Mouse (Mus musculus): ENCODE measurements around the gene Magoh. TPM values are rescaled to one million over a fixed set of nuclear protein-coding genes. Genes with fewer than 3 reads are reported as not detected.

Gene Magoh
- total RNA-seq, 1 experiment = 192 TPM

DNA sequence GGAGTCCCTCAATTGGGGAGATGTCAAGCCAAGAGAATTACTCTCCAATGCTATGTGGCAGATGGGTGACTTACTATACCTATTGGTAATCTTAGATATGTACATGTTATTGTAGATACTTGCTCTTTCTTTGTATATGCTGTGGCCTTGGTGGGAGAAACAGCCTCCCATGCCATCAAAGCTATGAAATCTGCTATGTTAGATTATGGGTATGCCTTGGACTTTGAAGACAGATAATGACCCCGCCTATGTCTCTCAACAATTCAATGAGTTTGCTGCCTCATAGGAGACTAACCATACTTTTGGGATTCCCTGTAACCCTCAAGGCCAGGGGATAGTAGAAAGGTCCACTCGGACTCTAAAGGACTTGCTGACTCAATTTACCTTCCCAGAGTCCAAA is 48.7 kb downstream of the Magoh start:
- Histone ChIP-seq H3K36me3 (ENCODE audit: control insufficient read depth, insufficient read depth, low read length, poor library complexity, severe bottlenecking) (no peaks in the 10 kb centered on the region), H3K9ac (ENCODE audit: insufficient read depth, low read depth, low read length, poor library complexity, severe bottlenecking) (no peak overlapping the region), H3K9me3 (ENCODE audit: control insufficient read depth, insufficient read depth, low read depth, low read length) (no peaks in the 10 kb centered on the region), H3K4me3 (ENCODE audit: insufficient read depth in 1 of 2, low read depth in 1 of 2, low read length in 2 of 2, poor library complexity in 1 of 2, severe bottlenecking in 1 of 2) (no peak overlapping the region), H3K27ac (ENCODE audit: insufficient read depth, low read depth, low read length, poor library complexity, severe bottlenecking) (no peak overlapping the region), H3K4me1 (ENCODE audit: control insufficient read depth in 2 of 2, insufficient read depth in 2 of 2, low read length in 2 of 2, poor library complexity in 1 of 2) (no peaks in the 10 kb centered on the region)
- TF ChIP-seq ZC3H11A (IDR thresholded peaks at IDR 0.05; ENCODE audit: borderline replicate concordance, low read depth, low read length) (no peak), HCFC1 (IDR thresholded peaks at IDR 0.05; ENCODE audit: borderline replicate concordance, insufficient read depth, low read length) (no peak), CHD2 (IDR thresholded peaks at IDR 0.05; ENCODE audit: low read depth, low read length) (no peak), ZNF384 (IDR thresholded peaks at IDR 0.05; ENCODE audit: low read depth, low read length) (no peak), MAFK (IDR thresholded peaks at IDR 0.05; ENCODE audit: insufficient read depth, low read depth, low read length) (no peak)
- in situ Hi-C loops (cut with MboI; ENCODE audit: low sequenced_read_pairs in 2 of 2, unreplicated experiment in 2 of 2) = no loop called here
- DNase-seq (ENCODE audit: low read depth, low spot score) = no peak

DNA sequence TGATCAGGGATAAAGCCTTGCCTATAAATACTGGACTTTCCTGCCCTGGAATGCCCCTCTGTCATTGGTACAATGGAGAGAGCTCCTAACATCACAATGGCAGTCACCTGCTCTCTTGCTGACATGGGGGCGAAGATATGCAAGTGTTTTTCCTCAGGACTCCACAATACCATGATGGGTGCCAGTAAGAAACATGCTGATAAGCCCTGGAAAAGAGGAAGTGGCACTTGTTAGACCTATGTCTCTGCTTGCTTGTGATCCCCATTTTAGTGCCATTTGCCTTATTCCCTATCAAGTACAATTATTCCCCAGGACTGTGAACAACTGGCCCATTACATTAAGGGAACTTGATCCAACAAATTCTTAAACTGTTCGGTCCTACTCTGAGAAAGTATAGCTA is 49.2 kb downstream of the Magoh start:
- no peaks in the 10 kb centered on the region for H3K4me1 ChIP-seq (ENCODE audit: control insufficient read depth in 2 of 2, insufficient read depth in 2 of 2, low read length in 2 of 2, poor library complexity in 1 of 2)
- in situ Hi-C loops (cut with MboI; ENCODE audit: low sequenced_read_pairs in 2 of 2, unreplicated experiment in 2 of 2) = no loop called here
- H3K27ac ChIP-seq (ENCODE audit: insufficient read depth, low read depth, low read length, poor library complexity, severe bottlenecking) = no peak overlapping the region
- no peak overlapping the region for H3K4me3 ChIP-seq (ENCODE audit: insufficient read depth in 1 of 2, low read depth in 1 of 2, low read length in 2 of 2, poor library complexity in 1 of 2, severe bottlenecking in 1 of 2)
- no peak overlapping the region for H3K9ac ChIP-seq (ENCODE audit: insufficient read depth, low read depth, low read length, poor library complexity, severe bottlenecking)
- no peaks in the 10 kb centered on the region for H3K36me3 ChIP-seq (ENCODE audit: control insufficient read depth, insufficient read depth, low read length, poor library complexity, severe bottlenecking)
- TF ChIP-seq HCFC1 (IDR thresholded peaks at IDR 0.05; ENCODE audit: borderline replicate concordance, insufficient read depth, low read length) (no peak), MAFK (IDR thresholded peaks at IDR 0.05; ENCODE audit: insufficient read depth, low read depth, low read length) (no peak), CHD2 (IDR thresholded peaks at IDR 0.05; ENCODE audit: low read depth, low read length) (no peak), ZNF384 (IDR thresholded peaks at IDR 0.05; ENCODE audit: low read depth, low read length) (no peak), ZC3H11A (IDR thresholded peaks at IDR 0.05; ENCODE audit: borderline replicate concordance, low read depth, low read length) (no peak)
- H3K9me3 ChIP-seq (ENCODE audit: control insufficient read depth, insufficient read depth, low read depth, low read length) = no peaks in the 10 kb centered on the region
- no peak for DNase-seq (ENCODE audit: low read depth, low spot score)

DNA sequence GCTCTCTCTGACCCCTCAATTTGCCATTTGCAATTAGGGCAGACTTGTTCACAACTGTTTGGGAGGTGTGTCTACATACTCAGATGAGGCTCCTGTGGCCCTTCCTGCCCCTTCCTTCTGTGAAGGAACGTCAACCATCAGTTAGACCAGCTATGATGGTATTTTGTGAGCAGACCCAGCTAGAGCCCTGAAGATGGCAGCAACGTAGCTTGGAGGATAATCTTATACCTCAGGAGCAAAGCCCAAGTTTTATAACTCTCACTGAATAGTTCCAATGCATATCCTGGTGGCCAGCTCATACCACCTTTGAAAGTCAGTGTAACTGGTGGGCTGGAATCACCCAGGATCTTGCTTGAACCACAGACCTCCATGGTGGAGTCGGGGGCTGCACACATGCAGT is 51.9 kb downstream of the Magoh start:
- DNase-seq (ENCODE audit: low read depth, low spot score) = no peak
- TF ChIP-seq MAFK (IDR thresholded peaks at IDR 0.05; ENCODE audit: insufficient read depth, low read depth, low read length) (no peak), ZC3H11A (IDR thresholded peaks at IDR 0.05; ENCODE audit: borderline replicate concordance, low read depth, low read length) (no peak), CHD2 (IDR thresholded peaks at IDR 0.05; ENCODE audit: low read depth, low read length) (no peak), HCFC1 (IDR thresholded peaks at IDR 0.05; ENCODE audit: borderline replicate concordance, insufficient read depth, low read length) (no peak), ZNF384 (IDR thresholded peaks at IDR 0.05; ENCODE audit: low read depth, low read length) (no peak)
- no peaks in the 10 kb centered on the region for H3K9me3 ChIP-seq (ENCODE audit: control insufficient read depth, insufficient read depth, low read depth, low read length)
- no peak overlapping the region for H3K9ac ChIP-seq (ENCODE audit: insufficient read depth, low read depth, low read length, poor library complexity, severe bottlenecking)
- no peaks in the 10 kb centered on the region for H3K4me1 ChIP-seq (ENCODE audit: control insufficient read depth in 2 of 2, insufficient read depth in 2 of 2, low read length in 2 of 2, poor library complexity in 1 of 2)
- H3K4me3 ChIP-seq (ENCODE audit: insufficient read depth in 1 of 2, low read depth in 1 of 2, low read length in 2 of 2, poor library complexity in 1 of 2, severe bottlenecking in 1 of 2) = no peak overlapping the region
- no peak overlapping the region for H3K27ac ChIP-seq (ENCODE audit: insufficient read depth, low read depth, low read length, poor library complexity, severe bottlenecking)
- in situ Hi-C loops (cut with MboI; ENCODE audit: low sequenced_read_pairs in 2 of 2, unreplicated experiment in 2 of 2) = no loop called here
- no peaks in the 10 kb centered on the region for H3K36me3 ChIP-seq (ENCODE audit: control insufficient read depth, insufficient read depth, low read length, poor library complexity, severe bottlenecking)

DNA sequence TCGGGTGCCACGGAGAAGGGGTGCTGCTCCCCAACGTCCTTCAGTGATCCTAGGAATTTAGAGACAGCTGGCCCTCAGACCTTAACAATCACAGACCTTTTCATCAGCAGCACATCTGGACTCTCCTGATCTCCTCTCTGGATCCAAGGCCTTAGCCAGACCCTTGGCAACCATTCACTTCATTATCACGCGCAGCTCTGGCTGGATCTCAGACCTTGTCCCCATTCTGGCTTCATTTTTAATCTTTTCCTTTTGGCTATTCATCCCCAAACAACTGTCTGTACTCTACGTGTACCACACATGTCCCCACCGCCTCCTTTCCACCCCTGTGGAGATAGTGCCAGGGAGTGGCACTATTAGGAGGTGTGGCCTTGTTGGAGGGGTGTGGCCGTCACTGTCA is 53.7 kb downstream of the Magoh start:
- Histone ChIP-seq H3K36me3 (ENCODE audit: control insufficient read depth, insufficient read depth, low read length, poor library complexity, severe bottlenecking) (no peaks in the 10 kb centered on the region), H3K4me3 (ENCODE audit: insufficient read depth in 1 of 2, low read depth in 1 of 2, low read length in 2 of 2, poor library complexity in 1 of 2, severe bottlenecking in 1 of 2) (no peak overlapping the region), H3K9ac (ENCODE audit: insufficient read depth, low read depth, low read length, poor library complexity, severe bottlenecking) (no peak overlapping the region), H3K27ac (ENCODE audit: insufficient read depth, low read depth, low read length, poor library complexity, severe bottlenecking) (no peak overlapping the region), H3K4me1 (ENCODE audit: control insufficient read depth in 2 of 2, insufficient read depth in 2 of 2, low read length in 2 of 2, poor library complexity in 1 of 2) (no peaks in the 10 kb centered on the region), H3K9me3 (ENCODE audit: control insufficient read depth, insufficient read depth, low read depth, low read length) (no peaks in the 10 kb centered on the region)
- no peak for TF ChIP-seq MAFK (IDR thresholded peaks at IDR 0.05; ENCODE audit: insufficient read depth, low read depth, low read length)
- in situ Hi-C loops (cut with MboI; ENCODE audit: low sequenced_read_pairs in 2 of 2, unreplicated experiment in 2 of 2) = no loop called here
- no peak for DNase-seq (ENCODE audit: low read depth, low spot score)

DNA sequence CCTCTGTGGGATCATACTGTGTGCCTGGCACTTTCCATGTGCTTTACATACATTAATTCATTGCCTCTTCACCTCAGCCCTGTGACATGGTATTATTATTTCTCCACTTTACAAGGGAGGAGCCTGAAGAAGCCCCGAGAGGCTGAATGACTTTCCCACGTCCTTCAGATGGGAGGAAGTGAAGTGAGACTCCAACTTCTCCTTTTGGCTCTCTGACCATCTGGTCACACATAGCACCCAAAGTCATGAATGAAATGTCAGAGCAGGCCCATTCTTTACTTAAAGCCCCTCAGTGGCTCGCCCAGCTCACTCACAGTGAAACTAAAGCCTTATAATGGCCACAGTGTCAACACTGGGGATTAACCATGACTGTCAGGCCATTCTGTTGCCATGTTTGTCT is 55.7 kb downstream of the Magoh start:
- in situ Hi-C loops (cut with MboI; ENCODE audit: low sequenced_read_pairs in 2 of 2, unreplicated experiment in 2 of 2) = no loop called here
- H3K36me3 ChIP-seq (ENCODE audit: control insufficient read depth, insufficient read depth, low read length, poor library complexity, severe bottlenecking) = no peaks in the 10 kb centered on the region
- TF ChIP-seq CHD2 (IDR thresholded peaks at IDR 0.05; ENCODE audit: low read depth, low read length) = no peak
- no peak for TF ChIP-seq ZNF384 (IDR thresholded peaks at IDR 0.05; ENCODE audit: low read depth, low read length)
- no peaks in the 10 kb centered on the region for H3K9me3 ChIP-seq (ENCODE audit: control insufficient read depth, insufficient read depth, low read depth, low read length)
- no peak overlapping the region for H3K27ac ChIP-seq (ENCODE audit: insufficient read depth, low read depth, low read length, poor library complexity, severe bottlenecking)
- no peak overlapping the region for H3K9ac ChIP-seq (ENCODE audit: insufficient read depth, low read depth, low read length, poor library complexity, severe bottlenecking)
- H3K4me3 ChIP-seq (ENCODE audit: insufficient read depth in 1 of 2, low read depth in 1 of 2, low read length in 2 of 2, poor library complexity in 1 of 2, severe bottlenecking in 1 of 2) = no peak overlapping the region
- no peak for DNase-seq (ENCODE audit: low read depth, low spot score)
- H3K4me1 ChIP-seq (ENCODE audit: control insufficient read depth in 2 of 2, insufficient read depth in 2 of 2, low read length in 2 of 2, poor library complexity in 1 of 2) = no peaks in the 10 kb centered on the region

Other genes with a start within 250 kb of the Magoh start
- gene Dmrtb1, start 195.5 kb upstream of the Magoh start, total RNA-seq (2012; rRNA removed) = 1.7 and 2.2 TPM in 2 replicates
- 8.3 and 13.5 TPM in 2 replicates for gene Lrp8, start 77.5 kb upstream of the Magoh start, total RNA-seq (2012; rRNA removed)
- 59.2 and 60.7 TPM in 2 replicates for gene 0610037L13Rik, start 10.1 kb downstream of the Magoh start, total RNA-seq (2012; rRNA removed)
- 7.9 and 11.0 TPM in 2 replicates for gene Cpt2, start 43.9 kb downstream of the Magoh start, total RNA-seq (2012; rRNA removed)
- gene Slc1a7, start 88.6 kb downstream of the Magoh start, total RNA-seq (2012; rRNA removed) = 0.18 and 0.37 TPM in 2 replicates
- gene Podn, start 216.7 kb downstream of the Magoh start, total RNA-seq (2012; rRNA removed) = 0.74 and 1.0 TPM in 2 replicates

All from ES-E14 (cell line).